Mouse (Mus musculus): Measurements from ENCODE around the gene Srxn1. TPM values are rescaled to one million over a fixed set of nuclear protein-coding genes. Genes with fewer than 3 reads are reported as not detected.

Gene Srxn1
- polyA plus RNA-seq, 1 experiment from 2014 or later: 23.6 TPM

DNA sequence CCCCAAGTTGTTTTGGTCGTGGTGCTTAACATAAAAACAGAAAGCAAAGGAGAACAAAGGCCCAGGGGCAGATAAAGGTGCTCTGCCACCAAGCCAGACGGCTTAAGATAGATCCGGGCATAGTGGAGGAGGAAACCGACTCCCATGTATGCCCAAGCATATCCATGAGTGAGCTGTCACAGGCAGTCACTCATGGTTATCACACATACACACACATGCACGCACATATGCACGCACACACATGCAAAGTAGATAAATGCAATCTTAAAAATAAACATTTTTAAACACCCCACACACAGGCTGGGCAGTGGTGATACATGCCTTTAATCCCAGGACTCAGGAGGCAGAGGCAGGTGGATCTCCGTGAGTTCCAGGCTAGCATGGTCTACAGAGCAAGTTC lies 12.4 kb downstream of the Srxn1 start:
- no peak for DNase-seq (ENCODE audit: low spot score)

GRCm38 (mm10) chr2:152119228-152119865 lies 14.0 kb downstream of the Srxn1 start:
- no peak for DNase-seq (ENCODE audit: low spot score)

- no peak for DNase-seq (ENCODE audit: low spot score)
Observed at GRCm38 (mm10) chr2:152122896-152123295, 17.6 kb downstream of the Srxn1 start.

GRCm38 (mm10) chr2:152128597-152128996 lies 23.3 kb downstream of the Srxn1 start:
- DNase-seq (ENCODE audit: low spot score): no peak

GRCm38 (mm10) chr2:152129778-152130177 lies 24.5 kb downstream of the Srxn1 start:
- no peak for DNase-seq (ENCODE audit: low spot score)

DNA sequence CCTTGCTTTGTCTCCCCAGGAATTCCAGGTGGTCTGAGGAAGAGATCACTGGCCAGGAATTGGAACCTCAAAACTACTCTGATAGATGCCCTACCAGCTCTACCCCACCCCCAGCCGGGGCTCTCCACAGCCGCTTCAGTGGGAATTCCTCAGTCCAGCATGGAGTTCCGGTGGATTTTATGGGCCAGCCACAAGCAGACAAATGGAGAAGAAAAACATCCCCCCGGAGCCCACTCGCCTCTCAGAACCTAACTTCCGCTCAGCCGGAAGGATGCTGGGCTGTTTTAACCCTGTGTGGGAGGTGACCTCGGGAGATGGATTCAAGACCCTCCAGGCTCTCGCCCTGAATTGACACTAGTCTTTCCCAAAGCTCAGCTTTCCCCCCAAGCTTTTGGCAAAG lies 26.7 kb downstream of the Srxn1 start:
- DNase-seq (ENCODE audit: low spot score): no peak

GRCm38 (mm10) chr2:152132691-152133090 lies 27.4 kb downstream of the Srxn1 start:
- no peak for DNase-seq (ENCODE audit: low spot score)

DNA sequence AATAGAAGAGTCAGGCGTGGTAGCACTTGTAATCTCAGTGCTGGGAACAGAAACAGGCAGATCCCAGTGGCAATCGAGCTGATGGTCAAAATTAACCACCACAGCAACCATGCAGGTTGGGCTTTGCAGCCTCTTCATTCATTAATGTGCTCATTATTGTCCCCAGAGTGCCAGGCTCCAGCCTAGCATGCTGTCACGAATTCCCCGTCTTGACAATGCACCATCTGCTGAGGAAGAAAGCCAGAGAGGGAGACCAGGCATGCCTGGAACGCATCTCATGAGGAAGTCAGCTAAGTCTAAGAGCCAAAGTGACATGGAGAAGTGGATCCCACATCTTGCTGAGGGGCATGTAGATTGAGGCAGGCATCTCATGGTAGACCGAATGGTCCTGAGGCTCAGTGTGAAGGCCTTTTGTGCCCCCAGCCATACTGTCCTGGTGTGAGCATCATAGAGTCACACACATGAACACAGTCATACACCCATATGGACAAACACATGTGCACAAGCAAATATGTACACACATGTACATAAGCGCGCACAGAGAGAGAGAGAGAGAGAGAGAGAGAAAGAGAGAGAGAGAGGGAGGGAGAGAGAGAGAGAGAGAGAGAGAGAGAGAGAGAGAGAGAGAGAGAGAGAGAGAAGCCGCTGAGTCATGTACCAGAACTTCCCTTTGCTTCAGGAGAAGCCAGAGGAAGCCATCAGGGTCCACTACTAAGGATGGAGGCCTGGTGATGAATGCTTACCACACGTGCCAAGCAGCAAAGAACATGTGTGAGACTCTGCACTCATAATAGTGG lies 34.1 kb downstream of the Srxn1 start:
- DNase-seq (ENCODE audit: low spot score): no peak

DNA sequence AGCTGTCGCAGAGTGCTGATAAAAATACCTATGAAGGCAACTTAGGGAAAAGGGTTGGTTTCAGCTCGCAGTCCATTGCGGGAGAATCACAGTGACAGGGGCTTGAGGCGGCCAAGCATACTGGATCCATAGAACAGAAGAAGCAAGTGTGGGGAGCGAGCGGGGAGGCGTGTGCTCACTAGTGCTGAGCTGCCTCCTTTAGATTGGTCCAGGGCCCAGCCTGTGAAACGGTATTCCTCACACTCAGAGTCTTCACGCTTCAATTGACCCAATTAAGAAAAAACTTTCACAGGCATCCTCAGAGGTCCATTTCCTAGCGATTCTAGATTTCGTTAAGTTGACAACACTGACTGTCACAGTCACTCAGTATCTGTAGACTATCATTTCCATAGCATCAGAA lies 35.6 kb downstream of the Srxn1 start:
- DNase-seq (ENCODE audit: low spot score): no peak

- no peak for DNase-seq (ENCODE audit: low spot score)
Observed at GRCm38 (mm10) chr2:152141491-152141890, 36.2 kb downstream of the Srxn1 start.

GRCm38 (mm10) chr2:152142046-152142445 lies 36.7 kb downstream of the Srxn1 start:
- no peak for DNase-seq (ENCODE audit: low spot score)

- no peak for DNase-seq (ENCODE audit: low spot score)
Observed at GRCm38 (mm10) chr2:152142571-152142970, 37.3 kb downstream of the Srxn1 start.

GRCm38 (mm10) chr2:152143279-152144157 lies 38.2 kb downstream of the Srxn1 start, which contains the start of gene Tcf15:
Gene Tcf15, plus strand, starts transcription at chr2:152143561.
- DNase-seq (ENCODE audit: low spot score): no peak

GRCm38 (mm10) chr2:152144158-152144450 lies 38.8 kb downstream of the Srxn1 start:
- DNase-seq (ENCODE audit: low spot score): no peak

GRCm38 (mm10) chr2:152144501-152144900 lies 39.2 kb downstream of the Srxn1 start:
- no peak for DNase-seq (ENCODE audit: low spot score)

DNA sequence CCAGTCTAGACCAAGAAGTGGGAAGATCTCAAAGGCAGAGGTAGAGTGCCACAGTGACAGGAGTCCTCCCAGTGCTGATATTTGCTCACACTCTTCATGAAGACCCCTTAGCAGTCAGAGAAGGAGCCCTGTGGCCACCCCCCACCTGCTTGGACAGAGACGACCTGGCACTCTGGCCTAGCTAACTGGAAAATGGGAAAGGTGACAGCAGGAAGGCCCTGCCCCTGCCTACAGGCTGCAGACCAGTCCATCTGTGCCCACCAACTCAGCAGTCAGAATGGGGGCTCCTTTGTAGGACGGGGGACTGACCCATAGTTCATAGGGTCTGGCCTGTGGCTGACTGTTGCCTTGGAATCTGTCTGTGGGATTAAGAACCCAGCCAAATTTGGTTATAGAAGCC lies 40.4 kb downstream of the Srxn1 start:
- no peak for DNase-seq (ENCODE audit: low spot score)

GRCm38 (mm10) chr2:152147079-152147478 lies 41.8 kb downstream of the Srxn1 start:
- no peak for DNase-seq (ENCODE audit: low spot score)

DNA sequence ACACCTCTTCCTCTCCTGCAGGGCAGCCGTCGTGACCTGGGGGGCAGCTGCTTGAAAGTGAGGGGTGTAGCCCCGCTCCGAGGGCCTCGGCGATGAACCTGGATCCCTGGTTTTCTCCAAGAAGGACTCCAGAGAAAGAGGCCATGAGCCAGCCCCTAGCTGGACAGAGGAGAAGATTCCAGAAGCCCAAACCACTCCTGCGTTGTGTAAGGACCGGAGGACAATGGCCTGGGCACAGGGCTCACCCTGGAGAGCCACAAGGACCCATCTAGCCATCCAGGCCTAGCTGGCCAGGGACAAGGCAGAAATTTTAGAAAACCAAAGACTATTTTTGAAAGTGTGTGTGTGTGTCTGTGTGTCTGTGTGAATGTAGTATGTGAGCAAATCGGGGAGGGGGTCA lies 43.4 kb downstream of the Srxn1 start:
- DNase-seq (ENCODE audit: low spot score): no peak

DNA sequence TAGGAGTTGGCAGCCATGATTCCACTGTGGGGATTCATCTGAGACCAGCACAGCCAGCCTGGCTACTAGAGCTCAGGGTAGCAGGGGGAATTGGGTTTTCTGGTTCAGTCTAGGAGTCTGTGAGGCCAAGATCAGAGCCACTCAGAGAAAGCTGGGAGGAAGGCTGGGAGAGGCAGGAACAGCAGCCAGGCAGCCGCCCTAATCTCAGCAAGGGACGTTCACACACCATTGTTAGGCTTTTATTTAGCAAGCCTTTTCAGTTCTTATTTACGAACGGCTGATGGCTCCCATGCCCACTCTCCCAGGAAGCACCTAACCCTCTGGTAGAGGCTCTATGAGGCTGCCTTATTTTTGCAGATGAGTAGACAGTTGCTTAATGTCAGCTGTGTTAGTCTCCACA lies 44.6 kb downstream of the Srxn1 start:
- DNase-seq (ENCODE audit: low spot score): no peak

GRCm38 (mm10) chr2:152150373-152150772 lies 45.1 kb downstream of the Srxn1 start:
- no peak for DNase-seq (ENCODE audit: low spot score)

- no peak for DNase-seq (ENCODE audit: low spot score)
Observed at GRCm38 (mm10) chr2:152153361-152153760, 48.0 kb downstream of the Srxn1 start.
